Comparison of ENCODE assay signal across 8 mouse cellular contexts in genomic region chr10:11280235-11280577, GRCm38 (mm10). TPM values are rescaled to one million over a fixed set of nuclear protein-coding genes. Genes with fewer than 3 reads are reported as not detected.
A peak's percentile ranks its signal among the peaks of the same experiment; 100 is the strongest.
DNase-seq lines count a peak whose midpoint lies in the region; ATAC-seq lines count a peak whose summit lies in the region.

No protein-coding gene starts in this region.

- no peak for ATAC-seq in heart, embryonic 13.5 days (ENCODE audit: extremely low read depth, insufficient number of reproducible peaks, low FRiP score, low TSS enrichment)
- no peak for ATAC-seq in midbrain, embryonic 11.5 days (ENCODE audit: low FRiP score)

- DNase-seq in heart, adult 9 months (ENCODE audit: low spot score in 2 of 2) = no peak
- DNase-seq in MEL-GATA-1-ER (ENCODE audit: extremely low read depth, low read depth) = peak; percentile 26
- peak; percentile 10 to 25 for DNase-seq in heart, postnatal 10 days
- DNase-seq in midbrain, embryonic 11.5 days (ENCODE audit: low spot score, missing footprints) = no peak
- DNase-seq in gastrocnemius, postnatal 10 days = no peak
- DNase-seq in lung, postnatal 36 days = no peak
- no peak for DNase-seq in left cerebral cortex, adult 11 months (ENCODE audit: low spot score)

- H3K4me2 ChIP-seq in heart, embryonic 13.5 days = peak overlapping the region; percentile 80
- H3K4me2 ChIP-seq in midbrain, embryonic 11.5 days = peak overlapping the region; percentile 72

- peak overlapping the region; percentile 99 for H3K4me3 ChIP-seq in heart, embryonic 13.5 days
- H3K4me3 ChIP-seq in midbrain, embryonic 11.5 days (ENCODE audit: low read depth, low read length) = peak overlapping the region; percentile 74

- peaks cover 19% of the 10 kb centered on the region for H3K4me1 ChIP-seq in heart, embryonic 13.5 days
- H3K4me1 ChIP-seq in midbrain, embryonic 11.5 days (ENCODE audit: control insufficient read depth, insufficient read depth, low read length) = 0 out of 2 replicates have a peak, but pooled peaks cover 2% of the 10 kb centered on the region

- no peaks in the 10 kb centered on the region for H3K27me3 ChIP-seq in heart, embryonic 13.5 days (replicated peaks)
- H3K27me3 ChIP-seq in midbrain, embryonic 11.5 days (ENCODE audit: control insufficient read depth, insufficient read depth, low read length) = no peaks in the 10 kb centered on the region

- peak overlapping the region; percentile 99 for H3K9ac ChIP-seq in heart, embryonic 13.5 days
- peak overlapping the region; percentile 88 for H3K9ac ChIP-seq in midbrain, embryonic 11.5 days (ENCODE audit: low read length)

- H3K9me3 ChIP-seq in heart, embryonic 13.5 days = no peaks in the 10 kb centered on the region
- no peaks in the 10 kb centered on the region for H3K9me3 ChIP-seq in midbrain, embryonic 11.5 days (ENCODE audit: control insufficient read depth, low read length)

- intact Hi-C loops in heart, postnatal 10 days (cut with DNase I) = loop anchor here (5.0 kb wide), 1 partner anchor 68 kb away; no protein-coding TSS in a partner anchor

- WGBS in heart, embryonic 13.5 days = 0% methylated on average over 6 of the region's 6 CpGs
- WGBS in midbrain, embryonic 11.5 days = 9% methylated on average over 6 of the region's 6 CpGs

- peaks cover 4% of the 10 kb centered on the region; the same call in 1 of the 2 replicates for H3K36me3 ChIP-seq in heart, embryonic 13.5 days
- no peaks in the 10 kb centered on the region for H3K36me3 ChIP-seq in midbrain, embryonic 11.5 days (ENCODE audit: control insufficient read depth, insufficient read depth, low read length)

- H3K27ac ChIP-seq in heart, embryonic 13.5 days (replicated peaks) = peak overlapping the region; percentile 99
- peak overlapping the region; percentile 95 for H3K27ac ChIP-seq in midbrain, embryonic 11.5 days (ENCODE audit: low read depth, low read length)

RNA-seq across cellular contexts. Expression of gene Fbxo30, which starts 0.9 kb away (rescaled TPM):
- polyA plus RNA-seq in heart, embryonic 13.5 days (2015; fragmentation: Nextera tagmentation; extraction: Ambion mirVana) = 33.0 and 35.8 TPM in 2 replicates
- 10 to 100 TPM; 25.7 to 27.1 TPM for total RNA-seq in heart, postnatal 10 days (2021)
- 40.9 and 46.6 TPM in 2 replicates for polyA plus RNA-seq in midbrain, embryonic 11.5 days (2014; fragmentation: Nextera tagmentation; extraction: Ambion mirVana)
- 10 to 100 TPM; 13.0 to 17.3 TPM for total RNA-seq in gastrocnemius, postnatal 10 days (2021)

Comparison
In these comparisons a context has a peak if more than half of its experiments do, and no peak if none do; other contexts are left out.
1. DNase-seq: peak in MEL-GATA-1-ER (single experiment) and heart, postnatal 10 days (2 of 2); none in heart, adult 9 months (0 of 2), midbrain, embryonic 11.5 days (single experiment), gastrocnemius, postnatal 10 days (single experiment), lung, postnatal 36 days (single experiment) and left cerebral cortex, adult 11 months (single experiment).